ENCODE assay signal across 9 mouse cellular contexts in the genomic region with DNA sequence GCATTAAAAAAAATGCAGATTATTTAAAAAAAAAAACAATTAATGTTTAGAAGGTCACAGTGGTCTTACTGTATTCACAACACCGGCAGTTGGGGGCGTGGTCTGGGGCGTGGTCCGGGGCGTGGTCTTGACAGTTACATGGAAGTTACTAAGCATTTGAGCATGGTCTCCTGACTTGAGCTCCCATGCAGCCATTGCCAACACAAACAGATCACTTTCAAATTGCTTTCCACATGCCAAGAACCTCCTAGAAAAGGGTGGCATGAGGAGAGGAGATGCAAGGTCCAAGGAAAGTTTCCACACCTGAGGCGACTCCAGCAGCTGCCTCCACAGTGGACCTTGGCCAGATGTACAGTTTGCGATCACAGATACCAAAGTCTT. TPM values are rescaled to one million over a fixed set of nuclear protein-coding genes. Genes with fewer than 3 reads are reported as not detected.
A peak's percentile ranks its signal among the peaks of the same experiment; 100 is the strongest.
DNase-seq lines count a peak whose midpoint lies in the region; ATAC-seq and TF ChIP-seq lines count a peak whose summit lies in the region.
"Had no signal": no experiment of that assay in that cellular context is flagged by ENCODE, and none has a peak within 500 bp of the region (broad histone marks: within the 10 kb centered on the region; RNA-seq: fewer than 3 reads in every experiment).

No protein-coding gene starts in this region.

- no peak overlapping the region for H3K27ac ChIP-seq in lung, embryonic 14.5 days (ENCODE audit: low read depth)
- no peak overlapping the region for H3K27ac ChIP-seq in lung, postnatal 0 days (ENCODE audit: low read length)
- H3K27ac ChIP-seq in hindbrain, embryonic 14.5 days = 0 out of 2 replicates have a peak overlapping the region, but pooled peaks have one; percentile 68

- no peak for TF ChIP-seq CTCF in lung, embryonic 14.5 days (IDR thresholded peaks at IDR 0.05; ENCODE audit: low read depth)
- TF ChIP-seq CTCF in lung, postnatal 0 days (IDR thresholded peaks at IDR 0.05) = no peak

- no peak for ATAC-seq in lung, embryonic 14.5 days (ENCODE audit: insufficient read depth)
- ATAC-seq in lung, postnatal 0 days = no peak
- no peak for ATAC-seq in hindbrain, embryonic 14.5 days (ENCODE audit: low FRiP score)
- no peak for ATAC-seq in erythroblast, adult 5-6 weeks (replicated peaks; ENCODE audit: low FRiP score, poor library complexity, severe bottlenecking)

- no peak overlapping the region for H3K4me3 ChIP-seq in lung, embryonic 14.5 days (ENCODE audit: low read depth, low read length)
- no peak overlapping the region for H3K4me3 ChIP-seq in lung, postnatal 0 days (ENCODE audit: low read depth, low read length)
- no peak overlapping the region for H3K4me3 ChIP-seq in hindbrain, embryonic 14.5 days (replicated peaks; ENCODE audit: low read length)

- H3K4me1 ChIP-seq in lung, embryonic 14.5 days (ENCODE audit: insufficient read depth) = no peaks in the 10 kb centered on the region
- H3K4me1 ChIP-seq in lung, postnatal 0 days (ENCODE audit: insufficient read depth, low read depth, low read length) = no peaks in the 10 kb centered on the region
- H3K4me1 ChIP-seq in hindbrain, embryonic 14.5 days (replicated peaks; ENCODE audit: control insufficient read depth, insufficient read depth, low read length) = peaks cover 11% of the 10 kb centered on the region

- H3K27me3 ChIP-seq in lung, embryonic 14.5 days (ENCODE audit: insufficient read depth, low read length) = no peaks in the 10 kb centered on the region
- H3K27me3 ChIP-seq in lung, postnatal 0 days (replicated peaks; ENCODE audit: insufficient read depth, low read length) = no peaks in the 10 kb centered on the region
- no peaks in the 10 kb centered on the region for H3K27me3 ChIP-seq in hindbrain, embryonic 14.5 days (ENCODE audit: control insufficient read depth, insufficient read depth, low read length)

- peak; percentile 32 for DNase-seq in lung, embryonic 14.5 days
- no peak for DNase-seq in lung, postnatal 0 days (ENCODE audit: low spot score)
- peak; percentile 22 for DNase-seq in adrenal gland, postnatal 25 days
- no peak for DNase-seq in hindbrain, embryonic 14.5 days (ENCODE audit: low spot score)
- DNase-seq in retina, embryonic 14.5 days (ENCODE audit: low spot score) = peak; percentile 32
- no peak for DNase-seq in cerebellum, postnatal 36 days
- no peak for DNase-seq in frontal cortex, postnatal 10 days (ENCODE audit: low spot score in 2 of 2)

- TF ChIP-seq EP300 in lung, postnatal 0 days (IDR thresholded peaks at IDR 0.05) = no peak

- H3K4me2 ChIP-seq in lung, embryonic 14.5 days = no peak overlapping the region
- H3K4me2 ChIP-seq in lung, postnatal 0 days (replicated peaks; ENCODE audit: low read depth, low read length) = no peak overlapping the region
- H3K4me2 ChIP-seq in hindbrain, embryonic 14.5 days (replicated peaks) = peak overlapping the region; percentile 24; the same call in 1 of the 2 replicates

- no peaks in the 10 kb centered on the region for H3K36me3 ChIP-seq in lung, embryonic 14.5 days (ENCODE audit: insufficient read depth)
- no peaks in the 10 kb centered on the region for H3K36me3 ChIP-seq in lung, postnatal 0 days (ENCODE audit: insufficient read depth, low read length)
- H3K36me3 ChIP-seq in hindbrain, embryonic 14.5 days (replicated peaks; ENCODE audit: control insufficient read depth, insufficient read depth) = no peaks in the 10 kb centered on the region

- WGBS in lung, embryonic 14.5 days = 29% methylated on average over 7 of the region's 7 CpGs
- 32% methylated on average over 7 of the region's 7 CpGs for WGBS in lung, postnatal 0 days
- WGBS in hindbrain, embryonic 14.5 days = 32% methylated on average over 7 of the region's 7 CpGs

- H3K9me3 ChIP-seq in lung, embryonic 14.5 days (ENCODE audit: low read depth, low read length) = no peaks in the 10 kb centered on the region
- no peaks in the 10 kb centered on the region for H3K9me3 ChIP-seq in lung, postnatal 0 days (ENCODE audit: low read length)
- no peaks in the 10 kb centered on the region for H3K9me3 ChIP-seq in hindbrain, embryonic 14.5 days (ENCODE audit: control insufficient read depth, low read length)

- no peak overlapping the region for H3K9ac ChIP-seq in lung, embryonic 14.5 days
- no peak overlapping the region for H3K9ac ChIP-seq in lung, postnatal 0 days (replicated peaks; ENCODE audit: low read depth)
- no peak overlapping the region for H3K9ac ChIP-seq in hindbrain, embryonic 14.5 days

RNA-seq across cellular contexts. Expression of a gene that starts 40.6 kb away (rescaled TPM):
- not detected in 2 replicates for polyA plus RNA-seq in lung, embryonic 14.5 days (2014; fragmentation: Nextera tagmentation; extraction: Ambion mirVana)
- not detected in 2 replicates for polyA plus RNA-seq in lung, postnatal 0 days (2015; fragmentation: Nextera tagmentation; extraction: Ambion mirVana)
- 1.6 and 2.1 TPM in 2 replicates for total RNA-seq in adrenal gland, postnatal 25 days (2021)
- polyA plus RNA-seq in hindbrain, embryonic 14.5 days (2014; fragmentation: Nextera tagmentation; extraction: Ambion mirVana) = 0.20 TPM in 1 of 2 replicates, not detected in the other
- total RNA-seq in erythroblast, adult 5-6 weeks (2015; ENCODE audit: low replicate concordance) = not detected in 2 replicates
- not detected in 2 replicates for total RNA-seq in erythroblast, adult 5-6 weeks (2017; ENCODE audit: low replicate concordance)
- polyA plus RNA-seq: lung, embryonic 16.5 days had no signal

Comparison
In these comparisons a context has a peak if more than half of its experiments do, and no peak if none do; other contexts are left out.
1. DNase-seq: peak in lung, embryonic 14.5 days (single experiment), adrenal gland, postnatal 25 days (single experiment) and retina, embryonic 14.5 days (single experiment); none in lung, postnatal 0 days (single experiment), hindbrain, embryonic 14.5 days (single experiment), cerebellum, postnatal 36 days (0 of 2) and frontal cortex, postnatal 10 days (0 of 2).